Mouse (Mus musculus): ENCODE measurements around the gene Aebp2.

Aebp2 gene

DNA sequence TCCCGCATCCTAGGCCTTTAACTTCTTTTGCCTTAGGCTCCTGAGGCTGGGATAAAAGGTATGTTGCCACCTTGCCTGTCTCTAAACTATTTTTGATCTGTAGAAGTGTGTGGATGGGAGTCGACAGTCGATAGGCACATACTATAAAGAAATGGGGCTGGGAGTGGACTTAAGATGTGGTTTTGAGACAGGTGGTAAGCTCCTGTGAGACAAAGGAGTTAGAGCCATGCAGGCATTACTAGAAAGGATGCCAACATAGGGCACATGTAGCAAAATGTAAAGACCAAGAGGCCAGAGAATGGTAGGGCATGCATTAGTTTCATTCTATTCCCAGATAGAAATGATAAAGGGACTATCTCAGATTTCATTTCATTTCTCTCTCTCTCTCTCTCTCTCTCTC lies 34.5 kb downstream of the Aebp2 start:
- DNase-seq: peak; percentile 20

DNA sequence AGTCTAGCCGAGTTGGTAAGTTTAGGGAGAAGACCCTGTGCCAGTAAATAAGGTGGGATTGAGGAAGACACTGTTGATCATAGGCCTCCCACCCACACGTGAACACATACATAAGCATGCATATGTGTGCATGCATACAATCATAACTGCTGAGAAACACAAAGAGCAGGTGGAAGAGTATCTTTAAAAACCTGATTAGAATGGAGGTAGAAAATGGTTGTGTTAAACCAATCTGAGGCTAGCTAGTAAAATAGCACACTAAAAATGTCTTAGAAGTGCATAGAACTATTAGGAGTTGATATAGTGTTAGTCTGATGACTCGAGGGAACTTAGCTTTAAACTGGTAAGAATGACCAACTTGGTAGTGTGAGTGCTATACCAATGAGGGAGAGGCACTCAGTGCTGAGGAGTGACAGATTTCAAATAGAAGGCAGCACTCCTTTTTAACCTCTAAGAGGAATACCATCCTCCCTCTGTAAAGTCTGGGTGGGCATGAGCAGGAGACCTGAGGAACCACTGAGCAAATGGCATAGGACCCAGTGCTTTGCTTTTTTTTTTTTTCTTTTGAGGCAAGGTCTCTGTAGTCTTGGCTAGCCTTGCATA lies 35.6 kb downstream of the Aebp2 start:
- DNase-seq: no peak

DNA sequence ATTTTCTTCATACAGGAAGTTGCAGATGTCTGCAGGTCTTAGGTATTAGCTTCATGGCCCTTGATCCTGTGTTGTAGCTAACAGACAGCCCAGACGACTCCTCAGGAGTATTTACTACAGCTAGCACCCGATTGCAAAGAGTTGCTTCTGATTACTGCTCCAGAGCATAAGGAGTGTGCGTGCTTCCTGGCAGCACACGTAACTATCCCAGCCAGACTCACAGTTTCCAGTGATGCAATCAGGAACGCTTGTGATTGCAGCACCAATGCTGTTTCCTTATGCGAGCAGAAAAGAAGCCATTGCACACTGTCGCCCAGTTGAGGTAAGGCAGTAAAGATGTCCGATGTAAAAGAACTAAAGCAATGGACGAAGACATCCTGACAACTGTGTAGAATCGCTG lies 38.6 kb downstream of the Aebp2 start:
- no peak for DNase-seq

DNA sequence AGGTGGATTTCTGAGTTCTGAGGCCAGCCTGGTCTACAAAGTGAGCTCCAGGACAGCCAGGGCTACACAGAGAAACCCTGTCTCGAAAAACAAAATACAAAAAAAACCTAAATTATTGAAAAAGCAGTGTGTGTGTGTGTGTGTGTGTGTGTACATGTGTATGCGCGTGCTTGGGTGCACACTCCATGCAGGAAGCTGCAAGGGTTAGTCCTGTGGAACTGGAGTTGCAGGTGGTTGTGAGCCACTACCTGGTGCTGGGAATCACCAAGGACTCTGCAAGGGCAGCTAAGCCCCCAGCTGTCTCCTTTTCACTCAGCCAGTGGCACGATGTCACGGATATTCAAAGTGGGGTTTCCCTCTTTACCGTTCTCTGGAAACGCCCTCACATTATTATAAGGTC lies 39.3 kb downstream of the Aebp2 start:
- DNase-seq: no peak

GRCm38 (mm10) chr6:140662290-140662689 lies 39.8 kb downstream of the Aebp2 start:
- no peak for DNase-seq

DNA sequence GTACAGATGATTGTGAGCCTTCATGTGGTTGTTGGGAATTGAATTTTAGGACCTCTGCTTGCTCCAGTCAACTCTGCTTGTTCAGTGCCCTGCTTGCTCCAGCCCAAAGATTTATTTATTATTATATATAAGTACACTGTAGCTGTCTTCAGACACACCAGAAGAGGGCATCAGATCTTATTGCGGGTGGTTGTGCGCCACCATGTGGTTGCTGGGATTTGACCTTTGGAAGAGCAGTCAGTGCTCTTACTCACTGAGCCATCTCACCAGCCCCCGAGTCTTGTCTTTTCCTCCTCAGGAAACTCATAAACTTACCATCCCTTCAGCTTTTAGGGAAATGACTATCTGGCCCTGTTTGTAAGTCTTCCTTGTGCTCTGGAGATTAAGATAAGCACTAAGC lies 40.2 kb downstream of the Aebp2 start:
- DNase-seq: peak; percentile 22

DNA sequence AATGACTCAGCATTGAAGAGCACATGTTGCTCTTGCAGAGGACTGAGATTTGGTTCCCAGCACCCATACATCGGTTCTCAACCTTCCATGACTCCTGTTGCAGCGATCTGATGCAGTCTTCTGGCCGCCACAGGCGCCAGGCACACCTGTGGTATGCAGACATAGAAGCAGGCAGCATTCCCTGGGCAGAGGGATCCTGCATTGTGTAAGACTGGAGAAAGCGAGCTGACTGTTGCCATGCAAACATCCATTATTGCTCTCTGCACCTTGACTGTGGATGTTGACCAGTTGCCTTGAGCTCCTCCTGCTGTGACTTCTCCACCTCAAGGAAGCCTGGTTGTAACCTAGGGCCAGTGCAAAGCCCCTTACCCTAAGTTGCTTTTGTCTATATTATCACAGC lies 42.1 kb downstream of the Aebp2 start:
- no peak for DNase-seq

- no peak for DNase-seq
These were observed 44.2 kb downstream of the Aebp2 start for GRCm38 (mm10) chr6:140666486-140667240.

- no peak for DNase-seq
These were observed 44.9 kb downstream of the Aebp2 start for GRCm38 (mm10) chr6:140667289-140667906.

DNA sequence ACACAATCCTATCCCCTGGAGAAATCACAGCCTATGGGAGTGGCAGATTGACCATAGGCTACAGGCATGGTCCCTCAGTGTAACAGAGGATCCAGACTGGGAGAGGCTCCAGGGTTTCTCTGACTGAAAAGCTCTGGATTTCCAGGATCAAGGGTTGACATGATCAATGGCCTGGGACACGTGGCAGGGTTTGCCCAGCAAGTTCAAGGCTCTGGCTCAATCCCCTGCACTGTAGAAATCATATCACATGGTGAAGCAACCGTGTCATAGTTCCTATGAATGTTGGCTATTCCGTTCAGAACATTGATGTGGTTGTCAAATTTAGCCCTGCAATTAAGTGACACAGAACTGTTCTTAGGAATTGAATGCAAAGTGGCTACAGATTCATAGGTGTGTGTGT lies 52.0 kb downstream of the Aebp2 start:
- DNase-seq: no peak

- no peak for DNase-seq
These were observed 53.6 kb downstream of the Aebp2 start for GRCm38 (mm10) chr6:140676094-140676493.

- DNase-seq: no peak
These were observed 54.6 kb downstream of the Aebp2 start for GRCm38 (mm10) chr6:140677041-140677440.

DNA sequence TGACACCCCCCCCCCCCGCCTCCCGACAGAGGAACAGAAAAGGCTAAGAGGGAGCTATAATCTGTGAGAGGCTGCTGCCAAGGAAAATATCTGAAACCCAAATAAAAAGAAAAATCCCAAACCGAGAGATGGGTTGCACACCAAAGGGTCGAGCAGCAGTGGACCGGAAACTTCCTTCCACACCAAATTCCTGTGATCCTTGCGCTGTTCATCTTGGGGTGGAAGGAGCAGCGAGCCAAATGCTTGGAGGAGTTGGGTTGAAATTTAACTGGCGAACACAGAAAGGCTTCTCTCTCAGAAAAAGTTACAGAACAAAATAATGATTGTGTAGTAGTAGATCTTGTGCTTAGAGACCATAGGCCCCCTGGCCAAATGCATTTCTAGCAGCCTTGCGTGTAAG lies 55.5 kb downstream of the Aebp2 start:
- DNase-seq: no peak

DNA sequence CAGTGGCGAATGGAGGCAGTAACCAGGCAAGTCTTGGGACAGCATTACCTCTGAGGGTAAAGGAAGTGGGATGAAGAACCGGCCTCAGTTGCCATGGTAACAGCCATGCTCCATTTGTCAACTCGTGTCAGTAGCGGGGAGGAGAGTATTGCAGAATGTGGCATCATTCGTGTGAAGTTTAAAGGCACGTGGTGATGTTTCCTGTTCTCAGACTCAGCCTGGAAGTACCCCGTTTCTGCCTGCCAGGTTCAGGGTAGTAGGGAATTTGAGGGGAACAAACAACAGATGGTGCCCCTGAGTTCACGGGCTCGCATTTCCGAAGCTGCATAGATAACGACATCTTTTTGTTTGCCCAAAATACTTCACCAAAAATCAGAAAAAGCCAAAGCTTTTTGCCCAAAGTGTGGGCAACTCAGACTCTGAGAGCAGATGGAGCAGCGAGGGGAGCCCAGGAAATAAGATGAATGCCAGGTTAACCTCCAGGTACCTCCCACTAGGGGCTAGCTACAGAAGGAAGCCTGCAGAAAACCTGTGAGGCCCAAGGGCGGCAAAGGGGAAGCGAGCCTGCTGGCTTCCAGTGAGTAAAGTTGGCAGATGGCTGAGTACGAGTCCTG lies 56.3 kb downstream of the Aebp2 start:
- peak; percentile 78 for DNase-seq

DNA sequence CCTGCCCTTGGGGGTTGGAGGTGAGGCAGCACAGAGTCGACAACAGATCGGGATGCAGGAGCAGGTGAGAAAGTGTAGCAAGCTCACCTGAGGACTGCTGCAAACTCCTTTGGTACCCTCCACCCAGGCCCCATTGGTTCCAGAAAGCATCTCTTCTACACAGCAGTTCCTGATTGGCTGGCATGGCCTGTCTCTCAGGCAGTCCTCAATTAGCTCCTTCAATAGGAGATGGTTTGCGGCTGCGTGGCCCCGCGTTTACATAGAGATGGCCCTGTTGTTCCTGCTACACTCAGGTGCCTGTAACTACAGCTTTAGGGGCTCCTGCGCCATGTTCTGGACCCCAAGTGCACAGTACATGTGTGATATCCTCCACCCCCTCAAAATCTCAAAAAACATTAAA lies 58.2 kb downstream of the Aebp2 start:
- DNase-seq: no peak

DNA sequence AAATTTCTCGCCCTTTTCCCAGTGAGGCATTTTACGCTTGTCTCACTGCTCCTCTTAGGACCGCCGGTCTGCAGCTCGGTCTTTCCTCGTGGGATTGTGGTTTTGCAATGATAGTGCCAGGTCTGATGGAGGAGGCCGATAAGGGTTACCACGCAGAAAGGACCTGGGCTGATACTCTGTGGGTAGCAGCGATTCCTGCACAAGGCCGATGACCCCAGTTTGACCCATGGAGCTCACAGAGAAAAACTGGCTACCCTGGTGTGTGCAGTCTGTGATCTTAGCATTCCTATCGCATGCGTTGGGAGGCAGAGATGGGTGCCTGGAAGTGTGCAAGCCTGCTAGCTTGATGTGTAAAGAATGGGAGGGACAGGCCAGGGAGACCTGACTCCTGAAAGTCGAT lies 60.4 kb downstream of the Aebp2 start:
- no peak for DNase-seq

DNA sequence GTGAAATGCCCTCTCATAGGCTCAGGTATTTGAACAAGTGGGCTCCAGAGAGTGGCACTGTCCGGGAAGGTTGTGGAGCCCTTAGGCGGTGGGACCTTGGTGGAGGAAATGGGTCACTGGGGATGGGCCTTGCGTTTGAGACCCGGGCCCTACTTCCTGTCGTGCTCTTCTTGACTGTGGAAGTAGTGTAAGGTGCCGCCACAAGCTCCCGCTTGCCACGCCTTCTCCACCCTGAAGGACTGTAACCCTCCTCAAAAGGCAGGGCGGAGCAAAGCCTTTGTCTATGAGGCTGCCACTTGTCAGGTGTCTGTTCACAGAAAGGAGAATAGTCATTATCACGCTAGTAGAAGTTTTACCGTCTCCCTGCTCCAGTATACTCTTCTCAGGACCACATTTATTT lies 61.9 kb downstream of the Aebp2 start:
- peak; percentile 18 for DNase-seq

DNA sequence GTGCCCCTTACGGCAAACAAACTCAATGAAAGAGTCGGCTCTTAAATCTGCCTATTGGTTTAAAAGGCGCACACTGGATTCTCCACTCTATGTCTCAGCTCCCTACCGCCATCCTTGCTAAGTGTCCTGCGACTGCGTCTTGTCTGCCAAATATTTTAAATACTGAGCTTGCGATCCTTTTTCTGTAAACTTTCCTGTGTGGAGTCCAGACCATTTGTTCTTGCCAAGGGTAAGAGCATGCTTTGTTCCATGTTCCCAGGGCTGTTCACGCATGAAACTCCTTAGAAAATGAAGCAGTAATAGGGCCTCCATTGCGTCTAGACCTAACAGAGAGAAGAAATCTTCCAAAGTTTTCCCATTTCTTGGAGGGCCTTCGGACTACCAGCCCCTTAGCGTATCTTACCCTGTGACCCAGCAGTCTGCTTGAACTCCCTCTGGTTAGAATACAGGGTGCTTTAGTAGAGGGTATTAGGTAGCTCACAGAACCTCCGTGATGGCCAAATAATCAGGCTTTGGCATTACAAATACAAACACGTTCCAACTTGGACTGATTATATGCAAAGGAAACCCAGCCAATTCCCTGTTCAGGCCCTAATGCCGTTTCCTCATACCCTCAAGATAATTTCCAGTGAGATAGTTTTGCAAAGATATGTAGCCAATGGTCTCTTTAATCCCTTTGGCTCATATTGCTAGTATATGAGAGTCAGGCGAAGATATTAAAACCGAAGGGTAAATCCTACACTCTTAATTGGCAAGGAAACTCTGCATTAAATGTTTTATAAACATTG lies 67.3 kb downstream of the Aebp2 start:
- no peak for DNase-seq

GRCm38 (mm10) chr6:140692160-140692559 lies 69.7 kb downstream of the Aebp2 start:
- DNase-seq: no peak

DNA sequence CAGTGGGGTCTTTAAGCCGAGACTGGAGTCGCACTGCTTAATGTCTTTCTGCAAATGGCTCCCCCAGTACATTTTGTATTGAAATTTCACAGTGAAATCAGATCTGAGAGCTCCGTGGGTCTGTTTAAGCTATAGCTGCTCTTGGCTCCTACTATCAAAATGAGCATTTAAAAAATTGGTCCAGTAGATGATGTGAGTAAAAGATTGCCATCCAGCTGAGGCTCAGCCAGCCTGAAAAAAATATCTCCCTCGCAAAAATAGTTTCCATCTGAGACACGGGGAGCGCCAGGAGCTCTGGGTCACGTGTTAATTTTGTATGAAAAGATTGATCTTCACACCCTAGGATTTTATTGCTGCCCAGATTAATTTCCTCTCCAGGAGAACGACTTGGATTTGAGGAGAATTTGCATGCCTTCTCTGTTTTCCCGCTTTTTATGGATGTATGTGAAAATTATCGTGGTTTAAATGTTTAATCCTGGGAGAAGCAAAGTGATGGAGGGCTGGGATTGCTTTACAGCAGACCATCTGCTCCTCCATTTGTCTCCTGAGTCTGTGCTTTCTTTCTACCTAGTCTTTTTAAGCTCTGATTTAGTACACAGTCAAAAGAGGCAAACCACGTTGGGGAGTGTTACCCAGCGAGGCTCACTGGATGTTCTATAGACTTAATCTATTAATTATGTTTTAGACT lies 73.9 kb downstream of the Aebp2 start:
- DNase-seq: no peak

- DNase-seq: no peak
These were observed 75.5 kb downstream of the Aebp2 start for GRCm38 (mm10) chr6:140697994-140698393.

GRCm38 (mm10) chr6:140698596-140698995 lies 76.1 kb downstream of the Aebp2 start:
- no peak for DNase-seq

DNA sequence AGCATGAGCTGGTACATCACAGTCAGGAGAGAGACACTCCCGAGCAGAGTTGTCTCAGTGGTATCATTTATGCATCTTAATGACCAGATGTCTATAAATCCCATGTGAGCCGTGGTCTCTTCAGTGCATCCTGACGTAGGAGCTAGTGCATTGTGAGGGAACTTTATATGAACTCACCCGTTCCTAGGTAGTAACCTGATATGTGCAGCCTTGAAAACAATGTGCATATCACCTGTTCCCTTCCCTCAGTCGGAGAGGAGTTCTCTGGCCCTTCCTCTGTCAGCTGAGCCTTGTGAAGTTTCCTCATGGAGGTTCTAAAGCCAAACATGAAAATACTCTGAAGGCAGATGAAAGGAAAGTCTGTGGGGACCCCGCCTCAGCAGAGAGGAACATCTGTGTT lies 78.8 kb downstream of the Aebp2 start:
- no peak for DNase-seq

Data from thymus, postnatal 14 days (tissue).